Mouse (Mus musculus): ENCODE measurements around the gene Cfap97d1. TPM values are rescaled to one million over a fixed set of nuclear protein-coding genes. Genes with fewer than 3 reads are reported as not detected.

The Cfap97d1 gene
- polyA plus RNA-seq, 1 experiment from 2014 or later: not detected

DNA sequence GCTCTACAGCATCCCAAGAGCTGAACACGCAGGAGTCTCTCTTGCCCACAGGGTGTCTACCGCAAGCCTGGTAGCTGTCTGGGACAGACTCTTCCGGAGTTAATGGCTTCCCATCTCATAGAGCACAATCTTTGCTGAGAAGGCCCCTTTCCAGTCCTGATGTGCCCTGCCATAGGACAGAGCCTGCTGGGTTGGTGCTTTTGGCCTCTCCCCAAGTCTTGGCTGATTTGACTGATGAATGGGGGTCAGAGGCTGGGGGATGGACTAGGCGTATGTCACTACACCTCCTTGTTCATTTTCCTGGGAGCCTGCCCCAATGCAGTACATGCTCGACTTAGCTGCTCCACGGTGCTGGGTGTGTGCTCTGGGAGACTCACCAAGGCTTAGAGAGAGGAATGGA lies 53.7 kb downstream of the Cfap97d1 start:
- Histone ChIP-seq H3K4me2 (replicated peaks; ENCODE audit: low read depth) (no peak overlapping the region), H3K9ac (ENCODE audit: low read depth, low read length) (no peak overlapping the region), H3K4me3 (ENCODE audit: low read depth, low read length) (no peak overlapping the region), H3K9me3 (ENCODE audit: control insufficient read depth) (no peaks in the 10 kb centered on the region), H3K27me3 (replicated peaks; ENCODE audit: control insufficient read depth, insufficient read depth, low read length) (no peaks in the 10 kb centered on the region), H3K4me1 (replicated peaks; ENCODE audit: control insufficient read depth, insufficient read depth, low read length) (no peaks in the 10 kb centered on the region), H3K36me3 (ENCODE audit: control insufficient read depth, insufficient read depth) (no peaks in the 10 kb centered on the region), H3K27ac (ENCODE audit: low read depth, low read length) (no peak overlapping the region)
- WGBS: 83% methylated on average over 6 of the region's 6 CpGs
- ATAC-seq: no peak
- no peak for TF ChIP-seq CTCF (IDR thresholded peaks at IDR 0.05; ENCODE audit: low read depth)

DNA sequence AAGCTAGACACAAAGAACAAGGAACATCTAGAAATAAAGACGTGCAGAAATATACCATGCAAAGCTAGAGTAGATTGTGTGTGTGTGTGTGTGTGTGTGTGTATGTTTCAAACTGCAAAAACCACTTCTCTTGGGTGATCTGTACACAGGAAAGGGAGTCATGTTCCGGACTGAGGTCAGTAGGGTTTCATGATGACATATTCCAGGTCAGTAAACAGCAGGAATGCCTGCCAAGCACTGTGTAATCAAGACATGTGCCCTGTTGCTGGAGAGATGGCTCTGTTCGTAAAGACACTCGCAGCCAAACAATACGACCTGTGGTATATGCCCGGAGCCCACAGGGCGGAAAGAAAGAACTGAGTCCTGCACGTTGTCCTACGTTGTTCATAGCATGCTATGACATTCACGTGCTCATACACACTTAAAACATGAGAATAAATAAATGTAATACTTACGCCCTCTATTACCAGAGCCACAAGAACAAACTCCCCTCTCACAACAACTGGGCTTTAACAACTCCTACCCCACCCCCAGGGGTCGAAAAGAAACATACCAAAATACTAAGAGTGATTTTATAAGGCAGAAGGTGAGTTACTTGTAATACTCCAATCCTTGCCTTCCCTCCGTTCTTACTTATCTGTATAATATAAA lies 55.5 kb downstream of the Cfap97d1 start:
- no peaks in the 10 kb centered on the region for H3K9me3 ChIP-seq (ENCODE audit: control insufficient read depth)
- H3K4me3 ChIP-seq (ENCODE audit: low read depth, low read length): no peak overlapping the region
- no peak for ATAC-seq
- WGBS: 48% methylated on average over 13 of the region's 13 CpGs
- no peaks in the 10 kb centered on the region for H3K27me3 ChIP-seq (replicated peaks; ENCODE audit: control insufficient read depth, insufficient read depth, low read length)
- H3K27ac ChIP-seq (ENCODE audit: low read depth, low read length): no peak overlapping the region
- 0 out of 2 replicates have a peak overlapping the region, but pooled peaks have one; percentile 27 for H3K4me2 ChIP-seq (replicated peaks; ENCODE audit: low read depth)
- no peak for TF ChIP-seq CTCF (IDR thresholded peaks at IDR 0.05; ENCODE audit: low read depth)
- H3K36me3 ChIP-seq (ENCODE audit: control insufficient read depth, insufficient read depth): no peaks in the 10 kb centered on the region
- no peaks in the 10 kb centered on the region for H3K4me1 ChIP-seq (replicated peaks; ENCODE audit: control insufficient read depth, insufficient read depth, low read length)
- no peak overlapping the region for H3K9ac ChIP-seq (ENCODE audit: low read depth, low read length)

DNA sequence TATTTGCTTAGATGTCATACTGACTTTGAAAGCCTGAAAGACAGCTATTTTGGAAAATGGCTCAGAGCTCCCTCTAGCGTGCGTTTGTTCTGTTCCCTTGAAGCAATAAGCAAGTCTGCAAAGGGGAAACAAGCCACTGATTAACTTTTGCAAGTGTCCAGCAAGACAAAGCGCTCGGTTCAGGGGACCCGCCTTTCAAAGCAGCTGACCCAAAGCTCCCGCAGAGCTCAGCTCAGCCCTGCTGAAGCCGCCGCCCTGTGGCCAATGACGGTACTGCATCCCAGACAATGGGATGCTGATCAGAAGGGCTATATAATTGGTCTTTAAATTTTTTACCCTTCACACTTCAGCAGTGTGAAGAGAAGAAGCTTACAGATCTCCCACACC lies 56.1 kb downstream of the Cfap97d1 start:
- ATAC-seq: peak; percentile 93
- Histone ChIP-seq H3K9ac (ENCODE audit: low read depth, low read length) (no peak overlapping the region), H3K27me3 (replicated peaks; ENCODE audit: control insufficient read depth, insufficient read depth, low read length) (no peaks in the 10 kb centered on the region), H3K36me3 (ENCODE audit: control insufficient read depth, insufficient read depth) (no peaks in the 10 kb centered on the region), H3K27ac (ENCODE audit: low read depth, low read length) (no peak overlapping the region), H3K4me2 (replicated peaks; ENCODE audit: low read depth) (0 out of 2 replicates have a peak overlapping the region, but pooled peaks have one; percentile 27), H3K4me1 (replicated peaks; ENCODE audit: control insufficient read depth, insufficient read depth, low read length) (no peaks in the 10 kb centered on the region), H3K9me3 (ENCODE audit: control insufficient read depth) (no peaks in the 10 kb centered on the region), H3K4me3 (ENCODE audit: low read depth, low read length) (no peak overlapping the region)
- 0% methylated on average over 9 of the region's 9 CpGs for WGBS
- TF ChIP-seq CTCF (IDR thresholded peaks at IDR 0.05; ENCODE audit: low read depth): peak; percentile 96

DNA sequence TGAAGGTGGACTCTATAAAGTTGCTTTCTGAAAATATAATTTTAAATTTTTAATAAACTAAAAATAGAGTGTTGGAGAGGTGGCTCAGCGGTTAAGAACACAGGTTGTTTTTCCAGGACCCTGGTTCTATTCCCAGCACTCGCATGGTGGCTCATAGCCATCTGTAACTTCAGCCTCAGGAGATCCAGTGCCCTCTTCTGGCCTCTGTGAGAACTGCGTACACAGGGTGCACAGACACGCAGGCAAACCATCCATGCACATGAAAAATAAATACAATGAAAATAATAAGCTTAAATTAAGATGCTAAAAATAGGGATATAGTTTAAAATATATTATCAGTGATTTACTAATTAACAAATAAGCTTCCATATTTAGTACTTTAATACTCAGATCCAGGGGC lies 56.6 kb downstream of the Cfap97d1 start:
- Histone ChIP-seq H3K4me1 (replicated peaks; ENCODE audit: control insufficient read depth, insufficient read depth, low read length) (no peaks in the 10 kb centered on the region), H3K27me3 (replicated peaks; ENCODE audit: control insufficient read depth, insufficient read depth, low read length) (no peaks in the 10 kb centered on the region), H3K36me3 (ENCODE audit: control insufficient read depth, insufficient read depth) (no peaks in the 10 kb centered on the region), H3K4me2 (replicated peaks; ENCODE audit: low read depth) (no peak overlapping the region), H3K9me3 (ENCODE audit: control insufficient read depth) (no peaks in the 10 kb centered on the region), H3K9ac (ENCODE audit: low read depth, low read length) (no peak overlapping the region), H3K27ac (ENCODE audit: low read depth, low read length) (no peak overlapping the region), H3K4me3 (ENCODE audit: low read depth, low read length) (no peak overlapping the region)
- 70% methylated on average over 4 of the region's 4 CpGs for WGBS
- TF ChIP-seq CTCF (IDR thresholded peaks at IDR 0.05; ENCODE audit: low read depth): no peak
- ATAC-seq: no peak

DNA sequence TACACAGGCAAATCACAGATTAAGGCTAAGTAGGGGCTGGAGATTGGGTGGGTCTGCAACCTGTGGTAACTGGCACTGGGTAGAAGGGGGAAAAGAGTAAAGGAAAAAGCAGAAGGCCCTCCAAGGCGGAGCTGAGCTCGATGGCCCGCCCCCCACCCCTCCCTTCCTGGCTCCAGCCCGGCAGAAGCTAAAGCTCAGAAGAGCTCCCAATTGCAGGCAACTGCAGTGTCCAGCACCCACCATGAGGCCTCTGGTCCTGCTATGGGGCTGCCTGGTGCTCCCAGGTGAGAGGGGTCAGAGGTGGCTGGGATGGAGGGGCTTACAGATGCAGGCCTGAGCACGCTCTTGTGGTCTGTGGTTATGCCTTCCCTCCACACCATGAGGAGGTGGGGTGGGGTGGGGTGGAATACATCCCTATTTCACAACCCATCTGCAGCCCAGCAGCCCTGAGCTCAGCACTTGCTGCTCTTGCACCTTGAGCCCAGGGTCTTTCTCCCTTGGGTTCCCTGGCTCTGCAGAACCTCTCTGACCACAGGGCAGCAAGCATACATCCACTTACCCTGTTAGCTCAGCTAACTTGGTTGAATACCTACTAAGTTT lies 57.4 kb downstream of the Cfap97d1 start, which contains the start of gene Cd300lg:
Gene Cd300lg (plus strand): TSS at position 160 of the 600 bp plus-strand sequence.
- Histone ChIP-seq H3K36me3 (ENCODE audit: control insufficient read depth, insufficient read depth) (no peaks in the 10 kb centered on the region), H3K27ac (ENCODE audit: low read depth, low read length) (no peak within 1 kb of the TSS), H3K4me3 (ENCODE audit: low read depth, low read length) (no peak within 1 kb of the TSS), H3K4me2 (replicated peaks; ENCODE audit: low read depth) (no peak within 1 kb of the TSS), H3K9ac (ENCODE audit: low read depth, low read length) (no peak within 1 kb of the TSS), H3K27me3 (replicated peaks; ENCODE audit: control insufficient read depth, insufficient read depth, low read length) (no peaks in the 10 kb centered on the region), H3K4me1 (replicated peaks; ENCODE audit: control insufficient read depth, insufficient read depth, low read length) (no peaks in the 10 kb centered on the region), H3K9me3 (ENCODE audit: control insufficient read depth) (no peaks in the 10 kb centered on the region)
- no peak for TF ChIP-seq CTCF (IDR thresholded peaks at IDR 0.05; ENCODE audit: low read depth)
- ATAC-seq: no peak
- 41% methylated on average over 5 of the region's 5 CpGs for WGBS

Other genes starting within 250 kb of the Cfap97d1 start
- 1.8 and 1.9 TPM in 2 replicates for gene Etv4, start 198.9 kb upstream of the Cfap97d1 start, polyA plus RNA-seq (2015; fragmentation: Nextera tagmentation; extraction: Ambion mirVana)
- 3.8 and 4.1 TPM in 2 replicates for gene Meox1, start 89.9 kb upstream of the Cfap97d1 start, polyA plus RNA-seq (2015; fragmentation: Nextera tagmentation; extraction: Ambion mirVana)
- gene Sost, start 17.3 kb upstream of the Cfap97d1 start, polyA plus RNA-seq (2015; fragmentation: Nextera tagmentation; extraction: Ambion mirVana): not detected in 2 replicates
- gene Dusp3, start 2.7 kb downstream of the Cfap97d1 start, polyA plus RNA-seq (2015; fragmentation: Nextera tagmentation; extraction: Ambion mirVana): 49.9 and 53.5 TPM in 2 replicates
- gene Mpp3, start 44.2 kb downstream of the Cfap97d1 start, polyA plus RNA-seq (2015; fragmentation: Nextera tagmentation; extraction: Ambion mirVana): 8.1 and 8.6 TPM in 2 replicates
- gene Cd300lg, start 57.2 kb downstream of the Cfap97d1 start, polyA plus RNA-seq (2015; fragmentation: Nextera tagmentation; extraction: Ambion mirVana): 5.4 and 5.6 TPM in 2 replicates
- gene Mpp2, start 104.2 kb downstream of the Cfap97d1 start, polyA plus RNA-seq (2015; fragmentation: Nextera tagmentation; extraction: Ambion mirVana): 1.7 and 2.2 TPM in 2 replicates
- 1.2 and 3.4 TPM in 2 replicates for gene Ppy, start 117.0 kb downstream of the Cfap97d1 start, polyA plus RNA-seq (2015; fragmentation: Nextera tagmentation; extraction: Ambion mirVana)
- gene Pyy, start 123.6 kb downstream of the Cfap97d1 start, polyA plus RNA-seq (2015; fragmentation: Nextera tagmentation; extraction: Ambion mirVana): 181 and 192 TPM in 2 replicates
- 37.9 and 40.4 TPM in 2 replicates for gene Nags, start 161.2 kb downstream of the Cfap97d1 start, polyA plus RNA-seq (2015; fragmentation: Nextera tagmentation; extraction: Ambion mirVana)
- gene Tmem101, start 172.1 kb downstream of the Cfap97d1 start, polyA plus RNA-seq (2015; fragmentation: Nextera tagmentation; extraction: Ambion mirVana): 10.9 and 11.4 TPM in 2 replicates
- 103 and 107 TPM in 2 replicates for gene Lsm12, start 201.0 kb downstream of the Cfap97d1 start, polyA plus RNA-seq (2015; fragmentation: Nextera tagmentation; extraction: Ambion mirVana)
- 20.4 and 21.1 TPM in 2 replicates for gene G6pc3, start 205.3 kb downstream of the Cfap97d1 start, polyA plus RNA-seq (2015; fragmentation: Nextera tagmentation; extraction: Ambion mirVana)
- 30.1 and 30.4 TPM in 2 replicates for gene Hdac5, start 245.9 kb downstream of the Cfap97d1 start, polyA plus RNA-seq (2015; fragmentation: Nextera tagmentation; extraction: Ambion mirVana)

Measured in intestine, postnatal 0 days (tissue).